In genomic region chr7:112679171-112679512, GRCm38 (mm10) we compare ENCODE assay signal across 8 mouse cellular contexts. TPM values are rescaled to one million over a fixed set of nuclear protein-coding genes. Genes with fewer than 3 reads are reported as not detected.
DNase-seq lines count a peak whose midpoint lies in the region; ATAC-seq and TF ChIP-seq lines count a peak whose summit lies in the region.

Gene Tead1, plus strand, starts transcription at chr7:112679318.

- peak within 1 kb of the TSS; percentile 56 for H3K9ac ChIP-seq in forebrain, embryonic 15.5 days (replicated peaks)
- H3K9ac ChIP-seq in heart, postnatal 0 days (replicated peaks; ENCODE audit: low read depth, low read length): peak within 1 kb of the TSS; percentile 94
- peak within 1 kb of the TSS; percentile 45; the same call in 1 of the 2 replicates for H3K9ac ChIP-seq in liver, embryonic 15.5 days
- peak within 1 kb of the TSS; percentile 76 for H3K9ac ChIP-seq in neural tube, embryonic 15.5 days (replicated peaks)

- peak within 1 kb of the TSS; percentile 93 for H3K4me2 ChIP-seq in forebrain, embryonic 15.5 days (replicated peaks)
- H3K4me2 ChIP-seq in heart, postnatal 0 days (ENCODE audit: low read depth, low read length): peak within 1 kb of the TSS; percentile 78
- H3K4me2 ChIP-seq in liver, embryonic 15.5 days: peak within 1 kb of the TSS; percentile 58
- peak within 1 kb of the TSS; percentile 94 for H3K4me2 ChIP-seq in neural tube, embryonic 15.5 days

- peaks cover 47% of the 10 kb centered on the region for H3K4me1 ChIP-seq in E14TG2a.4 (replicated peaks; ENCODE audit: low read depth, low read length)
- H3K4me1 ChIP-seq in forebrain, embryonic 15.5 days: peaks cover 45% of the 10 kb centered on the region
- peaks cover 23% of the 10 kb centered on the region for H3K4me1 ChIP-seq in heart, postnatal 0 days (ENCODE audit: control insufficient read depth, insufficient read depth)
- H3K4me1 ChIP-seq in liver, embryonic 15.5 days (replicated peaks): no peaks in the 10 kb centered on the region; the same call in 1 of the 2 replicates
- H3K4me1 ChIP-seq in neural tube, embryonic 15.5 days: peaks cover 34% of the 10 kb centered on the region

- peak; percentile 3 for DNase-seq in c-Kit-positive CD71-positive TER-119-positive erythroid progenitor cells, embryonic 14.5 days (ENCODE audit: low spot score)
- peak; percentile 83 for DNase-seq in heart, postnatal 0 days (ENCODE audit: low spot score)
- peak; percentile 94 to 99 for DNase-seq in kidney, postnatal 36 days
- DNase-seq in thymus, adult 18-20 months: peak; percentile 17 to 19

- H3K36me3 ChIP-seq in E14TG2a.4 (ENCODE audit: insufficient read depth, low read length): peaks cover 7% of the 10 kb centered on the region; the same call in 1 of the 2 replicates
- H3K36me3 ChIP-seq in forebrain, embryonic 15.5 days: no peaks in the 10 kb centered on the region
- H3K36me3 ChIP-seq in heart, postnatal 0 days (replicated peaks; ENCODE audit: control insufficient read depth, insufficient read depth, low read length): no peaks in the 10 kb centered on the region
- no peaks in the 10 kb centered on the region for H3K36me3 ChIP-seq in liver, embryonic 15.5 days (replicated peaks)
- no peaks in the 10 kb centered on the region for H3K36me3 ChIP-seq in neural tube, embryonic 15.5 days

- peak; percentile 85 for ATAC-seq in forebrain, embryonic 15.5 days (replicated peaks)
- ATAC-seq in heart, postnatal 0 days (ENCODE audit: insufficient read depth, low read depth): peak; percentile 88
- peak; percentile 68 for ATAC-seq in liver, embryonic 15.5 days (ENCODE audit: insufficient read depth)
- ATAC-seq in neural tube, embryonic 15.5 days (ENCODE audit: low FRiP score): peak; percentile 95

- H3K27ac ChIP-seq in forebrain, embryonic 15.5 days (replicated peaks): peak within 1 kb of the TSS; percentile 92
- peak within 1 kb of the TSS; percentile 99 for H3K27ac ChIP-seq in heart, postnatal 0 days (ENCODE audit: low read depth)
- peak within 1 kb of the TSS; percentile 70 for H3K27ac ChIP-seq in liver, embryonic 15.5 days (replicated peaks)
- peak within 1 kb of the TSS; percentile 85 for H3K27ac ChIP-seq in neural tube, embryonic 15.5 days (replicated peaks)

- peaks cover 31% of the 10 kb centered on the region for H3K27me3 ChIP-seq in E14TG2a.4 (ENCODE audit: insufficient read depth, low read length)
- H3K27me3 ChIP-seq in forebrain, embryonic 15.5 days: no peaks in the 10 kb centered on the region
- H3K27me3 ChIP-seq in heart, postnatal 0 days (ENCODE audit: control insufficient read depth, insufficient read depth, low read length): no peaks in the 10 kb centered on the region
- H3K27me3 ChIP-seq in liver, embryonic 15.5 days: peaks cover 82% of the 10 kb centered on the region
- no peaks in the 10 kb centered on the region for H3K27me3 ChIP-seq in neural tube, embryonic 15.5 days (replicated peaks)

- no peak for TF ChIP-seq CTCF in E14TG2a.4 (conservative IDR thresholded peaks at IDR 0.05; ENCODE audit: low read length)
- no peak for TF ChIP-seq CTCF in heart, postnatal 0 days (IDR thresholded peaks at IDR 0.05; ENCODE audit: low read depth)

- peak within 1 kb of the TSS; percentile 96 for H3K4me3 ChIP-seq in E14TG2a.4 (replicated peaks; ENCODE audit: low read length)
- H3K4me3 ChIP-seq in forebrain, embryonic 15.5 days: peak within 1 kb of the TSS; percentile 99
- H3K4me3 ChIP-seq in heart, postnatal 0 days (ENCODE audit: low read depth, low read length): peak within 1 kb of the TSS; percentile 86
- peak within 1 kb of the TSS; percentile 57 for H3K4me3 ChIP-seq in liver, embryonic 15.5 days (replicated peaks)
- peak within 1 kb of the TSS; percentile 87 for H3K4me3 ChIP-seq in neural tube, embryonic 15.5 days (replicated peaks)

- WGBS in forebrain, embryonic 15.5 days: under 1% methylated on average over 33 of the region's 57 CpGs
- WGBS in heart, postnatal 0 days: 0% methylated on average over 41 of the region's 57 CpGs
- under 1% methylated on average over 56 of the region's 57 CpGs for WGBS in liver, embryonic 15.5 days (ENCODE audit: insufficient replicate concordance)
- WGBS in neural tube, embryonic 15.5 days: 2% methylated on average over 47 of the region's 57 CpGs

- peak; percentile 67; the same call in 1 of the 2 replicates for TF ChIP-seq EP300 in heart, postnatal 0 days (IDR thresholded peaks at IDR 0.05; ENCODE audit: low read depth)

- H3K9me3 ChIP-seq in E14TG2a.4 (ENCODE audit: low read length): peaks cover 5% of the 10 kb centered on the region
- no peaks in the 10 kb centered on the region for H3K9me3 ChIP-seq in forebrain, embryonic 15.5 days
- H3K9me3 ChIP-seq in heart, postnatal 0 days (replicated peaks; ENCODE audit: control insufficient read depth, low read length): 0 out of 2 replicates have a peak, but pooled peaks cover 3% of the 10 kb centered on the region
- H3K9me3 ChIP-seq in liver, embryonic 15.5 days (replicated peaks): no peaks in the 10 kb centered on the region
- no peaks in the 10 kb centered on the region for H3K9me3 ChIP-seq in neural tube, embryonic 15.5 days (replicated peaks)

RNA-seq across cellular contexts. Expression of gene Tead1, which starts in this region (rescaled TPM):
- 18.0 and 18.3 TPM in 2 replicates for polyA plus RNA-seq in forebrain, embryonic 15.5 days (2015; fragmentation: Nextera tagmentation; extraction: Ambion mirVana)
- total RNA-seq in heart, postnatal 0 days (2014; rRNA removed; ENCODE audit: low replicate concordance): 63.9 and 87.9 TPM in 2 replicates
- polyA plus RNA-seq in heart, postnatal 0 days (2015; fragmentation: Nextera tagmentation; extraction: Ambion mirVana): 19.0 and 20.8 TPM in 2 replicates
- polyA plus RNA-seq in liver, embryonic 15.5 days (2015; fragmentation: Nextera tagmentation; extraction: Ambion mirVana): 1.2 and 1.6 TPM in 2 replicates
- polyA plus RNA-seq in neural tube, embryonic 15.5 days (2015; fragmentation: Nextera tagmentation; extraction: Ambion mirVana): 14.4 and 15.9 TPM in 2 replicates

Comparison
In these comparisons a context has a peak if more than half of its experiments do, and no peak if none do; other contexts are left out.
1. Peak in every context shown above with its lines: DNase-seq, ATAC-seq, H3K4me3 ChIP-seq and H3K27ac ChIP-seq.
2. DNase-seq: peak in every context shown above with its lines; median percentile 96 in kidney, postnatal 36 days; 83 in heart, postnatal 0 days; 18 in thymus, adult 18-20 months; 3 in c-Kit-positive CD71-positive TER-119-positive erythroid progenitor cells, embryonic 14.5 days.